ENCODE assay signal across 9 mouse cellular contexts in the genomic region with DNA sequence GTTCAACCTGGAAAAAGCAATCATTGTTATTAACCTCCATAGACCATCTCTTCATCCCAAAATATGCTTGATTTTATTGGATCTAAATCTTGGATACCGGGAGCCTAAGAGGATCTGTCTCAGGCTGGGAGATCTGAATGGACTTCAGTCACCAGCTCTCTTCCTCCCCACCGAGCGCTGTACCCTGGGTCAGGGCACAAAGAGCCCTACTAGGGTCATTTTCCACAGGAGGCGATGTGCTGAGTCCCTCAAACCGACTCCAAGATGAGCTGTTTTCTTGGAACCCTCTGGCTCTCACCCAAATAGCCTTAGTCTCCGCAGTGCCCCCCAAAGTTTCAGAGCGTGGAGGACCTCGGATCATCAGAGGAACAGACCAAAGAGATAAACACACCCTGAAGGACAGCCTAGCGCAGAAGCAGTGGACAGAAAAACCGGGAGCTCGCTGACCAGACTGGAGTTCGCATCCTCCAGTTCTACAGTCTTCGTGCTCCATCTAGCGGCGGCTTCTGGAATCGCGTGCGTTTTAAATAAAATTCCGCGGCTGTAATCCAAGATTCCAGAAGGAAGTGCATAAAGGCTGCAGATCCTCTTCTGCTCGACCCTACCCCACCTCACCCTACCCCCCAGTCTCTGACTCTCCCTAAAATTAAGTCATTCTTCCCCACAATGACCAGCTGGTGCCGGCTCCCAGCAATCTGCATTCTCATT. TPM values are rescaled to one million over a fixed set of nuclear protein-coding genes. Genes with fewer than 3 reads are reported as not detected.
DNase-seq lines count a peak whose midpoint lies in the region; ATAC-seq and TF ChIP-seq lines count a peak whose summit lies in the region.
"Had no signal": no experiment of that assay in that cellular context is flagged by ENCODE, and none has a peak within 500 bp of the region (broad histone marks: within the 10 kb centered on the region; RNA-seq: fewer than 3 reads in every experiment).

No protein-coding gene starts in this region.

- H3K36me3 ChIP-seq in forebrain, postnatal 0 days (ENCODE audit: insufficient read depth) = no peaks in the 10 kb centered on the region
- H3K36me3 ChIP-seq in midbrain, postnatal 0 days (ENCODE audit: insufficient read depth, low read length) = no peaks in the 10 kb centered on the region
- no peaks in the 10 kb centered on the region for H3K36me3 ChIP-seq in spleen, adult 2 months (ENCODE audit: control insufficient read depth, insufficient read depth, low read length)

- no peak overlapping the region for H3K9ac ChIP-seq in forebrain, postnatal 0 days
- no peak overlapping the region for H3K9ac ChIP-seq in midbrain, postnatal 0 days (replicated peaks; ENCODE audit: low read length, poor library complexity, severe bottlenecking)

- H3K4me3 ChIP-seq in forebrain, postnatal 0 days (ENCODE audit: low read depth, low read length) = 0 out of 2 replicates have a peak overlapping the region, but pooled peaks have one; percentile 9
- H3K4me3 ChIP-seq in midbrain, postnatal 0 days (ENCODE audit: low read depth, low read length) = no peak overlapping the region
- no peak overlapping the region for H3K4me3 ChIP-seq in spleen, adult 2 months (ENCODE audit: extremely low read depth, insufficient read depth, insufficient read length)
- H3K4me3 ChIP-seq: megakaryocyte, embryonic 14.5 days had no signal

- H3K4me1 ChIP-seq in forebrain, postnatal 0 days (ENCODE audit: insufficient read depth) = no peaks in the 10 kb centered on the region
- no peaks in the 10 kb centered on the region for H3K4me1 ChIP-seq in midbrain, postnatal 0 days (ENCODE audit: insufficient read depth, low read length)
- H3K4me1 ChIP-seq in spleen, adult 2 months (ENCODE audit: control insufficient read depth, insufficient read depth, insufficient read length) = no peaks in the 10 kb centered on the region
- H3K4me1 ChIP-seq: megakaryocyte, embryonic 14.5 days had no signal

- peaks cover 6% of the 10 kb centered on the region for H3K27me3 ChIP-seq in forebrain, postnatal 0 days (ENCODE audit: insufficient read depth, low read length)
- peaks cover 5% of the 10 kb centered on the region for H3K27me3 ChIP-seq in midbrain, postnatal 0 days (ENCODE audit: insufficient read depth, low read length)
- no peaks in the 10 kb centered on the region for H3K27me3 ChIP-seq in spleen, adult 2 months (ENCODE audit: control insufficient read depth, insufficient read depth, low read length)

- no peak overlapping the region; the same call in 1 of the 2 replicates for H3K4me2 ChIP-seq in forebrain, postnatal 0 days (ENCODE audit: low read depth)
- no peak overlapping the region; the same call in 1 of the 2 replicates for H3K4me2 ChIP-seq in midbrain, postnatal 0 days (ENCODE audit: low read depth, low read length, poor library complexity, severe bottlenecking)

- H3K27ac ChIP-seq in forebrain, postnatal 0 days (ENCODE audit: low read depth, low read length) = no peak overlapping the region
- no peak overlapping the region for H3K27ac ChIP-seq in midbrain, postnatal 0 days (ENCODE audit: low read depth, low read length)
- H3K27ac ChIP-seq in spleen, adult 2 months (ENCODE audit: insufficient read depth, low read length) = no peak overlapping the region

- no peak for ATAC-seq in CD4-positive, CD25-positive, alpha-beta regulatory T cell, adult 4 months
- ATAC-seq in forebrain, postnatal 0 days = peak; percentile 43
- ATAC-seq in midbrain, postnatal 0 days (ENCODE audit: low FRiP score) = peak; percentile 34; the same call in 1 of the 2 replicates

- H3K9me3 ChIP-seq in forebrain, postnatal 0 days (ENCODE audit: low read length) = no peaks in the 10 kb centered on the region
- no peaks in the 10 kb centered on the region for H3K9me3 ChIP-seq in midbrain, postnatal 0 days (ENCODE audit: low read length)

- DNase-seq in CD4-positive, CD25-positive, alpha-beta regulatory T cell, adult 2 months (ENCODE audit: low read depth, low spot score) = peak; percentile 67
- DNase-seq in cerebellum, adult 11 months = peak; percentile 58
- peak; percentile 91 for DNase-seq in forebrain, postnatal 0 days
- DNase-seq in induced T-regulatory cell, adult 2 months (ENCODE audit: low read depth) = peak; percentile 77
- DNase-seq in left cerebral cortex, postnatal 36 days (ENCODE audit: low spot score in 2 of 2) = peak; percentile 73 to 79
- DNase-seq in midbrain, postnatal 0 days (ENCODE audit: low spot score) = peak; percentile 82
- DNase-seq in spleen, adult 2 months (ENCODE audit: low read depth in 1 of 2, low spot score in 2 of 2) = peak in 1 of 2 experiments; percentile 31

- intact Hi-C loops in left cerebral cortex, postnatal 36 days (cut with DNase I) = loop anchor here (1.0 to 5.0 kb wide), 3 partner anchors 1089 to 1233 kb away; a partner anchor contains a TSS

- peak; percentile 89 for TF ChIP-seq CTCF in forebrain, postnatal 0 days (IDR thresholded peaks at IDR 0.05; ENCODE audit: low read depth)
- peak; percentile 90 for TF ChIP-seq CTCF in midbrain, postnatal 0 days (IDR thresholded peaks at IDR 0.05)
- TF ChIP-seq CTCF in spleen, adult 2 months (IDR thresholded peaks at IDR 0.05; ENCODE audit: extremely low read depth, insufficient read depth, insufficient read length, insufficient replicate concordance) = peak; percentile 74; the same call in 1 of the 2 replicates

- no peak for TF ChIP-seq POLR2A in spleen, adult 2 months (IDR thresholded peaks at IDR 0.05; ENCODE audit: low read depth, low read length)

- 10% methylated on average over 22 of the region's 22 CpGs for WGBS in forebrain, postnatal 0 days
- WGBS in midbrain, postnatal 0 days = 11% methylated on average over 22 of the region's 22 CpGs
- 13% methylated on average over 22 of the region's 22 CpGs for WGBS in spleen, adult 2 months

RNA-seq across cellular contexts. Expression of a gene that starts 9.7 kb away (rescaled TPM):
- polyA plus RNA-seq in CD4-positive, CD25-positive, alpha-beta regulatory T cell, adult 4 months (2017; shearing (Covaris generic)) = not detected
- not detected in 2 replicates for total RNA-seq in forebrain, postnatal 0 days (2014; rRNA removed)
- not detected in 2 replicates for polyA plus RNA-seq in forebrain, postnatal 0 days (2015; fragmentation: Nextera tagmentation; extraction: Ambion mirVana)
- not detected for total RNA-seq in left cerebral cortex, postnatal 36 days (2021)
- total RNA-seq in midbrain, postnatal 0 days (2014; rRNA removed) = not detected in 2 replicates
- polyA plus RNA-seq in midbrain, postnatal 0 days (2015; fragmentation: Nextera tagmentation; extraction: Ambion mirVana) = not detected in 2 replicates
- not detected in 2 replicates for polyA plus RNA-seq in spleen, adult 2 months (2012; rRNA removed)

RNA-seq across cellular contexts. Expression of a gene that starts 19.1 kb away (rescaled TPM):
- polyA plus RNA-seq in CD4-positive, CD25-positive, alpha-beta regulatory T cell, adult 4 months (2017; shearing (Covaris generic)) = not detected
- total RNA-seq in forebrain, postnatal 0 days (2014; rRNA removed) = not detected in 2 replicates
- not detected in 2 replicates for polyA plus RNA-seq in forebrain, postnatal 0 days (2015; fragmentation: Nextera tagmentation; extraction: Ambion mirVana)
- total RNA-seq in left cerebral cortex, postnatal 36 days (2021) = not detected
- total RNA-seq in midbrain, postnatal 0 days (2014; rRNA removed) = not detected in 2 replicates
- polyA plus RNA-seq in midbrain, postnatal 0 days (2015; fragmentation: Nextera tagmentation; extraction: Ambion mirVana) = not detected in 2 replicates
- polyA plus RNA-seq in spleen, adult 2 months (2012; rRNA removed) = not detected in 2 replicates

RNA-seq across cellular contexts. Expression of a gene that starts 33.7 kb away (rescaled TPM):
- not detected for polyA plus RNA-seq in CD4-positive, CD25-positive, alpha-beta regulatory T cell, adult 4 months (2017; shearing (Covaris generic))
- not detected in 2 replicates for total RNA-seq in forebrain, postnatal 0 days (2014; rRNA removed)
- polyA plus RNA-seq in forebrain, postnatal 0 days (2015; fragmentation: Nextera tagmentation; extraction: Ambion mirVana) = not detected in 2 replicates
- not detected for total RNA-seq in left cerebral cortex, postnatal 36 days (2021)
- total RNA-seq in midbrain, postnatal 0 days (2014; rRNA removed) = not detected in 2 replicates
- polyA plus RNA-seq in midbrain, postnatal 0 days (2015; fragmentation: Nextera tagmentation; extraction: Ambion mirVana) = not detected in 2 replicates
- not detected in 2 replicates for polyA plus RNA-seq in spleen, adult 2 months (2012; rRNA removed)
